Comparison of ENCODE assay signal across 28 mouse cellular contexts in the genomic region with DNA sequence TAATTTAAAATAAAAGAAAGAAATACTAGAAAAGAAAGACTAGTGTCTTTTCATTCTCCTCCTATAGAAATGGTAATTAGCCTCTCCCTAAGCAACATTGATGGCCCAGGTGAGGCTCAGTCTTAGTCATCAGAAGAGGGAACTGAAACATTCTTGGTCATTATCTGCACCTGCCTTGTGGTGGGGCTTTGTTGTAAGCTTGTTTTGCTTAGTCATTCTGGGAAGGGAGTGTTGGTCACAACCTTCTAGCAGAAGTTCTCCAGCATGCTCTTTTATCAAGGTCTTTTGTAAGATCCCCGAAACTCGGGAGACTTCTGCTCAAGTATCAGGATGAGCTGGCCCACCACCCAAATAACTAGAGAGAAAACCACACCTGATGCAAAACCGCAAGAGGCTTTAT.
DNase-seq lines count a peak whose midpoint lies in the region; TF ChIP-seq lines count a peak whose summit lies in the region.
"Had no signal": no experiment of that assay in that cellular context is flagged by ENCODE, and none has a peak within 500 bp of the region (broad histone marks: within the 10 kb centered on the region; RNA-seq: fewer than 3 reads in every experiment).

No protein-coding gene starts in this region.

- TF ChIP-seq CTCF in testis, adult 2 months (IDR thresholded peaks at IDR 0.05; ENCODE audit: control insufficient read depth, insufficient read depth, insufficient replicate concordance, low read depth, low read length) = no peak

- peaks cover 4% of the 10 kb centered on the region; the same call in 1 of the 2 replicates for H3K9me3 ChIP-seq in ES-E14 (ENCODE audit: control insufficient read depth, insufficient read depth, low read depth, low read length)
- H3K9me3 ChIP-seq: embryonic facial prominence, embryonic 10.5 days; embryonic facial prominence, embryonic 13.5 days; forebrain, embryonic 12.5 days; forebrain, embryonic 15.5 days; heart, embryonic 12.5 days; heart, embryonic 15.5 days; hindbrain, embryonic 10.5 days; hindbrain, embryonic 13.5 days had no signal

- H3K27me3 ChIP-seq in testis, adult 2 months (ENCODE audit: control insufficient read depth, insufficient read depth, low read length) = no peaks in the 10 kb centered on the region
- H3K27me3 ChIP-seq: embryonic facial prominence, embryonic 13.5 days; forebrain, embryonic 12.5 days; forebrain, embryonic 15.5 days; heart, embryonic 12.5 days; heart, embryonic 15.5 days; hindbrain, embryonic 13.5 days had no signal

- H3K4me1 ChIP-seq in testis, adult 2 months (ENCODE audit: control insufficient read depth, insufficient read depth, low read length) = no peaks in the 10 kb centered on the region
- no peaks in the 10 kb centered on the region for H3K4me1 ChIP-seq in ES-E14 (ENCODE audit: control insufficient read depth in 2 of 2, insufficient read depth in 2 of 2, low read length in 2 of 2, poor library complexity in 1 of 2)
- H3K4me1 ChIP-seq: embryonic facial prominence, embryonic 10.5 days; embryonic facial prominence, embryonic 13.5 days; forebrain, embryonic 12.5 days; forebrain, embryonic 15.5 days; heart, embryonic 12.5 days; heart, embryonic 15.5 days; hindbrain, embryonic 10.5 days; hindbrain, embryonic 13.5 days had no signal

- in situ Hi-C loops in ES-E14 (cut with MboI; ENCODE audit: low sequenced_read_pairs in 2 of 2, unreplicated experiment in 2 of 2) = no loop called here

- no peak overlapping the region for H3K9ac ChIP-seq in ES-E14 (ENCODE audit: insufficient read depth, low read depth, low read length, poor library complexity, severe bottlenecking)
- H3K9ac ChIP-seq: embryonic facial prominence, embryonic 13.5 days; forebrain, embryonic 12.5 days; forebrain, embryonic 15.5 days; heart, embryonic 12.5 days; heart, embryonic 15.5 days; hindbrain, embryonic 13.5 days had no signal

- TF ChIP-seq POLR2A in testis, adult 2 months (IDR thresholded peaks at IDR 0.05; ENCODE audit: control insufficient read depth, low read depth, low read length) = no peak

- H3K4me3 ChIP-seq in testis, adult 2 months (ENCODE audit: control insufficient read depth, low read depth, low read length) = no peak overlapping the region
- no peak overlapping the region for H3K4me3 ChIP-seq in ES-E14 (ENCODE audit: insufficient read depth in 1 of 2, low read depth in 1 of 2, low read length in 2 of 2, poor library complexity in 1 of 2, severe bottlenecking in 1 of 2)
- H3K4me3 ChIP-seq: embryonic facial prominence, embryonic 10.5 days; embryonic facial prominence, embryonic 13.5 days; erythroblast, embryonic 14.5 days; forebrain, embryonic 12.5 days; forebrain, embryonic 15.5 days; heart, embryonic 12.5 days; heart, embryonic 15.5 days; hindbrain, embryonic 10.5 days; hindbrain, embryonic 13.5 days had no signal

- peak overlapping the region; percentile 49; the same call in 1 of the 2 replicates for H3K27ac ChIP-seq in testis, adult 2 months (ENCODE audit: control insufficient read depth, insufficient read depth, low read depth, low read length)
- H3K27ac ChIP-seq in ES-E14 (ENCODE audit: insufficient read depth, low read depth, low read length, poor library complexity, severe bottlenecking) = peak overlapping the region; percentile 64
- H3K27ac ChIP-seq: embryonic facial prominence, embryonic 10.5 days; embryonic facial prominence, embryonic 13.5 days; forebrain, embryonic 12.5 days; forebrain, embryonic 15.5 days; heart, embryonic 15.5 days; hindbrain, embryonic 10.5 days; hindbrain, embryonic 13.5 days had no signal

- DNase-seq in testis, postnatal 14 days (ENCODE audit: low spot score) = no peak
- DNase-seq in ES-E14 (ENCODE audit: low read depth, low spot score) (no peak), MEL-GATA-1-ER (ENCODE audit: extremely low read depth, low read depth) (peak; percentile 22)
- DNase-seq in left cerebral cortex, postnatal 36 days (ENCODE audit: low spot score in 2 of 2) = no peak
- DNase-seq in kidney, adult 8-10 months = no peak
- DNase-seq in retina, postnatal 1 day = no peak
- DNase-seq in B cell, adult 2 months = no peak
- DNase-seq: adrenal gland, adult 2 months; adrenal gland, postnatal 14 days; cerebellum, adult 11 months; cerebellum, adult 2 months; cerebellum, adult 9-11 months; cerebellum, postnatal 36 days; embryo, embryonic 11 days; gastrocnemius, postnatal 25 days; heart, adult 18-20 months; heart, postnatal 10 days; heart, postnatal 36 days had no signal

- intact Hi-C loops in left cerebral cortex, postnatal 36 days (cut with DNase I) = no loop called here

- H3K36me3 ChIP-seq in testis, adult 2 months (ENCODE audit: control insufficient read depth, insufficient read depth, low read length) = no peaks in the 10 kb centered on the region
- H3K36me3 ChIP-seq in ES-E14 (ENCODE audit: control insufficient read depth, insufficient read depth, low read length, poor library complexity, severe bottlenecking) = no peaks in the 10 kb centered on the region
- H3K36me3 ChIP-seq: embryonic facial prominence, embryonic 10.5 days; embryonic facial prominence, embryonic 13.5 days; forebrain, embryonic 12.5 days; forebrain, embryonic 15.5 days; heart, embryonic 12.5 days; heart, embryonic 15.5 days; hindbrain, embryonic 10.5 days; hindbrain, embryonic 13.5 days had no signal

TF ChIP-seq in ES-E14, 5 proteins besides CTCF, POLR2A, EP300 and RAD21:
- TF ChIP-seq HCFC1 (IDR thresholded peaks at IDR 0.05; ENCODE audit: borderline replicate concordance, insufficient read depth, low read length) = no peak
- TF ChIP-seq MAFK (IDR thresholded peaks at IDR 0.05; ENCODE audit: insufficient read depth, low read depth, low read length) = peak; percentile 63; the same call in 1 of the 2 replicates
